Mouse (Mus musculus): ENCODE measurements around the gene Zfp446. TPM values are rescaled to one million over a fixed set of nuclear protein-coding genes. Genes with fewer than 3 reads are reported as not detected.

Zfp446 gene
- polyA plus RNA-seq, 1 experiment from 2014 or later = 7.0 TPM

DNA sequence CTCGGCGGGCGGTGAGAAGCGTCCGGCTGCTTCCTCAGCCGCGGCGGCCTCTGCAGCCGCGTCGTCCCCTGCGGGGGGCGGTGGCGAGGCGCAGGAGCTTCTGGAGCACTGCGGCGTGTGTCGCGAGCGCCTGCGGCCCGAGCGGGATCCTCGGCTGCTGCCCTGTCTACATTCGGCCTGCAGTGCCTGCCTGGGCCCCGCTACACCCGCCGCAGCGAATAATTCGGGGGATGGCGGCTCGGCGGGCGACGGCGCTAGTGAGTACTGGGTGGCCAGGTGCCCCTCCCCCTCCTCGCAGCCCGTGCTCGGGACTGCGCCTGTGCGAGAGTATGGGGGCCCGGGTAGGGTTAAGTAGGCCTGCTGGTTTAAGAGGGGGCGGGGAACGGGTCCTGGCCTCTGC, 47.2 kb downstream of the Zfp446 start:
- under 1% methylated on average over 37 of the region's 44 CpGs for WGBS
- peak overlapping the region; percentile 99 for H3K9ac ChIP-seq (ENCODE audit: low read depth, low read length)
- H3K9me3 ChIP-seq (ENCODE audit: control insufficient read depth, low read length) = no peaks in the 10 kb centered on the region
- peak overlapping the region; percentile 98 for H3K4me3 ChIP-seq (ENCODE audit: low read depth, low read length)
- DNase-seq (ENCODE audit: low spot score) = peak; percentile 76
- peak overlapping the region; percentile 100 for H3K4me2 ChIP-seq
- ATAC-seq (replicated peaks; ENCODE audit: low FRiP score) = peak; percentile 67
- H3K4me1 ChIP-seq (replicated peaks; ENCODE audit: control insufficient read depth, insufficient read depth, low read length) = peaks cover 26% of the 10 kb centered on the region
- H3K27ac ChIP-seq (ENCODE audit: low read depth, low read length) = peak overlapping the region; percentile 100
- no peaks in the 10 kb centered on the region for H3K27me3 ChIP-seq (replicated peaks; ENCODE audit: control insufficient read depth, insufficient read depth, low read length)
- H3K36me3 ChIP-seq (ENCODE audit: control insufficient read depth, insufficient read depth, low read length) = peaks cover 45% of the 10 kb centered on the region

DNA sequence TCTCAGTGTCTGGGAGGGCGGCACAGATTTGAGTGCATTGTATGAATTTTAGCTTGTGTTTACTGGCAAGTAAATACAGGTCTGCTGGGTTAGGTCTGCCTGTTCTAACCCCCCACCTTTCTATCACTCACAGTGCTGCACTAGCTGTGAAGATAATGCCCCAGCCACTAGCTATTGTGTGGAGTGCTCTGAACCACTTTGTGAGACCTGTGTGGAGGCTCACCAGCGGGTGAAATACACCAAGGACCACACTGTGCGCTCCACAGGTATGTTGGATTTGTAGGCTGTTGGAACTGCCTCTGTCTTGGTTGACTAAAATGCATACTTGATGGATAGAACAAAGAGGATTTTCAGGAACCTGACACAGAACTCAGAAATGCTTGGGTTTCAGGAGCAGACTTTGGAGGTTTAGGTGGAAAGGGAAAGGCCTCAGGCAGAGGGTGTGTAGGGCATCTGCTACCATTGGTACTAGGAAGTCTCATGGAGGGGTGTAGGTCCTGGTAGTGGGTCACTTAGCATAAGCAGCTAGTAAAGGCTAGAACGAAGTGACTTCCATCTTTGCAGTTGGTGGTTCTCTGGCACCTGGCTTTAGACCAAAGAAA, 48.0 kb downstream of the Zfp446 start:
- H3K4me3 ChIP-seq (ENCODE audit: low read depth, low read length) = peak overlapping the region; percentile 98
- WGBS = 32% methylated on average over 4 of the region's 4 CpGs
- H3K4me2 ChIP-seq = peak overlapping the region; percentile 100
- H3K9ac ChIP-seq (ENCODE audit: low read depth, low read length) = peak overlapping the region; percentile 99
- ATAC-seq (replicated peaks; ENCODE audit: low FRiP score) (no peak), DNase-seq (ENCODE audit: low spot score) (no peak)
- H3K36me3 ChIP-seq (ENCODE audit: control insufficient read depth, insufficient read depth, low read length) = peaks cover 53% of the 10 kb centered on the region
- H3K27me3 ChIP-seq (replicated peaks; ENCODE audit: control insufficient read depth, insufficient read depth, low read length) = no peaks in the 10 kb centered on the region
- H3K4me1 ChIP-seq (replicated peaks; ENCODE audit: control insufficient read depth, insufficient read depth, low read length) = peaks cover 26% of the 10 kb centered on the region
- peak overlapping the region; percentile 100 for H3K27ac ChIP-seq (ENCODE audit: low read depth, low read length)
- H3K9me3 ChIP-seq (ENCODE audit: control insufficient read depth, low read length) = no peaks in the 10 kb centered on the region

DNA sequence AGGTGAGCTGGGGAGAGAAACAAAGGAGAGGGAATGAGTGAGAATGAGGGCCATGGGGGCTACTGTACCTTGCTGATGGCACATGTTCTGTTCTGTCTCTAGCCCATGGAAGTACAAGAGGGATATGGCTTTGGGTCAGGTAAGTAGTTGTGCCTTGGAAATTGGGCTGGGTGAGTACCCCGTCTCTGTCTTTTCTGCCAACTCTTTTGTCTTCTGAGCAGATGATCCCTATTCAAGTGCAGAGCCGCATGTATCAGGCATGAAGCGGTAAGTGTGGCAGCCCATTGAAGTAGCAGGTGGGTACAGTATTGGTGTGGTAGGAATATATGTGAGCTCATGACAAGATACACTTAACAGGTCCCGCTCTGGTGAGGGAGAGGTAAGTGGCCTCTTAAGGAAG, 51.3 kb downstream of the Zfp446 start:
- no peak for DNase-seq (ENCODE audit: low spot score)
- Histone ChIP-seq H3K36me3 (ENCODE audit: control insufficient read depth, insufficient read depth, low read length) (peaks cover 70% of the 10 kb centered on the region), H3K4me1 (replicated peaks; ENCODE audit: control insufficient read depth, insufficient read depth, low read length) (peaks cover 22% of the 10 kb centered on the region), H3K27ac (ENCODE audit: low read depth, low read length) (no peak overlapping the region), H3K4me2 (no peak overlapping the region), H3K4me3 (ENCODE audit: low read depth, low read length) (no peak overlapping the region; the same call in 1 of the 2 replicates), H3K9me3 (ENCODE audit: control insufficient read depth, low read length) (no peaks in the 10 kb centered on the region), H3K9ac (ENCODE audit: low read depth, low read length) (no peak overlapping the region), H3K27me3 (replicated peaks; ENCODE audit: control insufficient read depth, insufficient read depth, low read length) (no peaks in the 10 kb centered on the region)
- 97% methylated on average over 4 of the region's 4 CpGs for WGBS
- ATAC-seq (replicated peaks; ENCODE audit: low FRiP score) = no peak

DNA sequence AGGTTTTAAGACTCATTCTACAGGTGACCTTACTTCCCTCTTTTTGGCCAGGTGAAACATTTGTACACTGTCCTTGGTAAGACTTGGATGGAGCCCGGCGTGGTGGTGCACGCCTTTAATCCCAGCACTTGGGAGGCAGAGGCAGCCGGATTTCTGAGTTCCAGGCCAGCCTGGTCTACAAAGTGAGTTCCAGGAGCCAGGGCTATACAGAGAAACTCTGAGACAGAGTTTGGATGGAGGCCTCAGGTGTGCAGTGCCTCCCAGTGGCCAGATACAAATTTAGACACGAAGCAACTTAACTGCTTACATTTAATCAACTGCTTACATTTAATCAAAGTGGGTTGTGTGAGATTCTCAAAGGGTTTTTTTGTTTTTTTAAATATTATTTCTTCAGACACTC, 53.4 kb downstream of the Zfp446 start:
- no peak for ATAC-seq (replicated peaks; ENCODE audit: low FRiP score)
- DNase-seq (ENCODE audit: low spot score) = no peak
- peaks cover 22% of the 10 kb centered on the region for H3K4me1 ChIP-seq (replicated peaks; ENCODE audit: control insufficient read depth, insufficient read depth, low read length)
- no peak overlapping the region for H3K4me3 ChIP-seq (ENCODE audit: low read depth, low read length)
- peaks cover 73% of the 10 kb centered on the region for H3K36me3 ChIP-seq (ENCODE audit: control insufficient read depth, insufficient read depth, low read length)
- H3K9ac ChIP-seq (ENCODE audit: low read depth, low read length) = no peak overlapping the region
- 83% methylated on average over 5 of the region's 5 CpGs for WGBS
- no peaks in the 10 kb centered on the region for H3K9me3 ChIP-seq (ENCODE audit: control insufficient read depth, low read length)
- no peak overlapping the region for H3K4me2 ChIP-seq
- no peak overlapping the region for H3K27ac ChIP-seq (ENCODE audit: low read depth, low read length)
- no peaks in the 10 kb centered on the region for H3K27me3 ChIP-seq (replicated peaks; ENCODE audit: control insufficient read depth, insufficient read depth, low read length)

GRCm38 (mm10) chr7:13031983-13032382, 54.3 kb downstream of the Zfp446 start:
- DNase-seq (ENCODE audit: low spot score) (no peak), ATAC-seq (replicated peaks; ENCODE audit: low FRiP score) (no peak)
- Histone ChIP-seq H3K4me3 (ENCODE audit: low read depth, low read length) (no peak overlapping the region), H3K4me1 (replicated peaks; ENCODE audit: control insufficient read depth, insufficient read depth, low read length) (peaks cover 20% of the 10 kb centered on the region), H3K9ac (ENCODE audit: low read depth, low read length) (no peak overlapping the region), H3K36me3 (ENCODE audit: control insufficient read depth, insufficient read depth, low read length) (peaks cover 65% of the 10 kb centered on the region), H3K27me3 (replicated peaks; ENCODE audit: control insufficient read depth, insufficient read depth, low read length) (no peaks in the 10 kb centered on the region), H3K27ac (ENCODE audit: low read depth, low read length) (no peak overlapping the region), H3K9me3 (ENCODE audit: control insufficient read depth, low read length) (no peaks in the 10 kb centered on the region), H3K4me2 (no peak overlapping the region)
- WGBS = 79% methylated on average over 2 of the region's 2 CpGs

GRCm38 (mm10) chr7:13032541-13032940, 54.9 kb downstream of the Zfp446 start:
- peaks cover 60% of the 10 kb centered on the region for H3K36me3 ChIP-seq (ENCODE audit: control insufficient read depth, insufficient read depth, low read length)
- no peak overlapping the region for H3K4me2 ChIP-seq
- H3K4me1 ChIP-seq (replicated peaks; ENCODE audit: control insufficient read depth, insufficient read depth, low read length) = peaks cover 17% of the 10 kb centered on the region
- no peaks in the 10 kb centered on the region for H3K27me3 ChIP-seq (replicated peaks; ENCODE audit: control insufficient read depth, insufficient read depth, low read length)
- DNase-seq (ENCODE audit: low spot score) = no peak
- ATAC-seq (replicated peaks; ENCODE audit: low FRiP score) = no peak
- H3K4me3 ChIP-seq (ENCODE audit: low read depth, low read length) = no peak overlapping the region
- 92% methylated on average over 7 of the region's 7 CpGs for WGBS
- H3K9ac ChIP-seq (ENCODE audit: low read depth, low read length) = no peak overlapping the region
- H3K27ac ChIP-seq (ENCODE audit: low read depth, low read length) = no peak overlapping the region
- H3K9me3 ChIP-seq (ENCODE audit: control insufficient read depth, low read length) = no peaks in the 10 kb centered on the region

DNA sequence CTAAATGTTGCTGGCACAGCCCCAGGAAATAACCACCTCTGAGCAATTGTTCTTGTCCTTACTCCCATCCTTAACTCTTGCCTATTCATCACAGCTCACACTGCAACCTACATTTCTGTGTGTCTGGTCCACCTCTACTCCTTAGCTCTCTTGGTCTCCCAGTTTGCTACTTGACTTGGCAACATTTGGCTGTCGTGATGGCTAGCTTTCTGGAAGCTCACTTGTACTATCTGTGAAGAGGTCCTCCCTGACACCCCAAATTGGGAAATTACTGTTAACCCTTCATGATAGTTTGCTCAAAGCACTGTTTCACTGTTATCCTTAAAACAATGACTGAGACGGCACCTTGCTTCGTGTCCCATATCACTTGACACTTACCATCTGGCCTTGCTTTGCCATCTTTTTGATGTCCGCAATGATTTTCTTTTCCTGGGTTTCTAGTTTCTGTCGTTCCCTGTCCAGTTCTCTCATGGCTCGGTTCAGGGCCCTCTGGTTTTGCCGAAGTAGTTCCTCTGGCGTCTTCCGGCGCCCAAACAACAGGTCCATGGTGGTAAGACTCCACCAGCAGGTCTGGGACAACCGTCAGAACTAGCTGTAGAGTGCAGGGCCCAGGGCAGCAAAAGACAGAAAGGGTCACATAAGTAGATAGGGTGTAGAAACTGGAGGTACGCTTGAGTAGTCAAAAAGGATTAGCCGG, 56.0 kb downstream of the Zfp446 start:
- peaks cover 49% of the 10 kb centered on the region for H3K36me3 ChIP-seq (ENCODE audit: control insufficient read depth, insufficient read depth, low read length)
- peak overlapping the region; percentile 94 for H3K27ac ChIP-seq (ENCODE audit: low read depth, low read length)
- WGBS = 44% methylated on average over 13 of the region's 13 CpGs
- no peak for ATAC-seq (replicated peaks; ENCODE audit: low FRiP score)
- no peaks in the 10 kb centered on the region for H3K9me3 ChIP-seq (ENCODE audit: control insufficient read depth, low read length)
- no peaks in the 10 kb centered on the region for H3K27me3 ChIP-seq (replicated peaks; ENCODE audit: control insufficient read depth, insufficient read depth, low read length)
- peak overlapping the region; percentile 75 for H3K4me3 ChIP-seq (ENCODE audit: low read depth, low read length)
- peak overlapping the region; percentile 90 for H3K9ac ChIP-seq (ENCODE audit: low read depth, low read length)
- DNase-seq (ENCODE audit: low spot score) = no peak
- H3K4me1 ChIP-seq (replicated peaks; ENCODE audit: control insufficient read depth, insufficient read depth, low read length) = peaks cover 17% of the 10 kb centered on the region
- H3K4me2 ChIP-seq = peak overlapping the region; percentile 88

GRCm38 (mm10) chr7:13034148-13034977, 56.7 kb downstream of the Zfp446 start, which contains the start of gene Chmp2a:
TSS of gene Chmp2a (minus strand) at chr7:13034807.
- Histone ChIP-seq H3K36me3 (ENCODE audit: control insufficient read depth, insufficient read depth, low read length) (peaks cover 41% of the 10 kb centered on the region), H3K27me3 (replicated peaks; ENCODE audit: control insufficient read depth, insufficient read depth, low read length) (no peaks in the 10 kb centered on the region)

More at GRCm38 (mm10) chr7:13034148-13034977, 56.7 kb downstream of the Zfp446 start, which contains the start of gene Chmp2a:
- under 1% methylated on average over 45 of the region's 45 CpGs for WGBS
- Histone ChIP-seq H3K9me3 (ENCODE audit: control insufficient read depth, low read length) (no peaks in the 10 kb centered on the region), H3K27ac (ENCODE audit: low read depth, low read length) (peak within 1 kb of the TSS; percentile 94), H3K4me1 (replicated peaks; ENCODE audit: control insufficient read depth, insufficient read depth, low read length) (peaks cover 25% of the 10 kb centered on the region), H3K4me2 (peak within 1 kb of the TSS; percentile 88), H3K4me3 (ENCODE audit: low read depth, low read length) (peak within 1 kb of the TSS; percentile 85), H3K9ac (ENCODE audit: low read depth, low read length) (peak within 1 kb of the TSS; percentile 99)
- peak; percentile 80 for ATAC-seq (replicated peaks; ENCODE audit: low FRiP score)
- peak; percentile 97 for DNase-seq (ENCODE audit: low spot score)

Data from liver, embryonic 11.5 days (tissue).